Mouse (Mus musculus): ENCODE results near the gene Synpo2. TPM values are rescaled to one million over a fixed set of nuclear protein-coding genes. Genes with fewer than 3 reads are reported as not detected.

The Synpo2 gene
- polyA plus RNA-seq, 1 experiment from 2014 or later = 4.9 TPM

DNA sequence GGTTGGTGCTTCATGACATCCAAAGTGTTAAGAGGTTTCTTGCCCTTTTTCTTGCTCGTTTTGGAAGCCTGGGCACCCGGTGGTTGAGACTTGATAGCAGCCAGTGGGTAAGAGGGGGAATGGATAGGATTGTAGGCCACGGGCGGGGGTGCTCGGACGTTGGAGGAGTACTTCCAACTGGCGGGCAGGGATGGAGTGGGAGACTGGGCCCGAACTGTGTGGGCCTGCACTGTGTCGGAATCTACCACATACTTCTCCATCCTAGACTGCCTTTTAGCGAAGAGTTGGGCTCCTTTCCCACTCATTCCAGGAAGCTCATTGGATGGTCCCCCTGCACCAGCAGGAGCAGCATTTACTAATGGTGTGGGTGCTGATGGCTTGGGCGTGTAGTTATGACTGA is 123.2 kb downstream of the Synpo2 start:
- Histone ChIP-seq H3K27me3 (replicated peaks; ENCODE audit: low read depth, poor library complexity, severe bottlenecking) (no peaks in the 10 kb centered on the region), H3K4me1 (peaks cover 21% of the 10 kb centered on the region), H3K9me3 (0 out of 2 replicates have a peak, but pooled peaks cover 3% of the 10 kb centered on the region), H3K36me3 (replicated peaks) (peaks cover 20% of the 10 kb centered on the region), H3K4me3 (no peak overlapping the region), H3K27ac (replicated peaks) (no peak overlapping the region)
- no peak for DNase-seq (ENCODE audit: low spot score)
- 93% methylated on average over 11 of the region's 11 CpGs for WGBS

- Histone ChIP-seq H3K36me3 (replicated peaks) (peaks cover 20% of the 10 kb centered on the region), H3K27me3 (replicated peaks; ENCODE audit: low read depth, poor library complexity, severe bottlenecking) (no peaks in the 10 kb centered on the region), H3K9me3 (0 out of 2 replicates have a peak, but pooled peaks cover 3% of the 10 kb centered on the region), H3K27ac (replicated peaks) (no peak overlapping the region), H3K4me3 (no peak overlapping the region), H3K4me1 (peaks cover 18% of the 10 kb centered on the region)
- 69% methylated on average over 10 of the region's 10 CpGs for WGBS
- no peak for DNase-seq (ENCODE audit: low spot score)
Observed at GRCm38 (mm10) chr3:123111071-123111711, 124.8 kb downstream of the Synpo2 start.

DNA sequence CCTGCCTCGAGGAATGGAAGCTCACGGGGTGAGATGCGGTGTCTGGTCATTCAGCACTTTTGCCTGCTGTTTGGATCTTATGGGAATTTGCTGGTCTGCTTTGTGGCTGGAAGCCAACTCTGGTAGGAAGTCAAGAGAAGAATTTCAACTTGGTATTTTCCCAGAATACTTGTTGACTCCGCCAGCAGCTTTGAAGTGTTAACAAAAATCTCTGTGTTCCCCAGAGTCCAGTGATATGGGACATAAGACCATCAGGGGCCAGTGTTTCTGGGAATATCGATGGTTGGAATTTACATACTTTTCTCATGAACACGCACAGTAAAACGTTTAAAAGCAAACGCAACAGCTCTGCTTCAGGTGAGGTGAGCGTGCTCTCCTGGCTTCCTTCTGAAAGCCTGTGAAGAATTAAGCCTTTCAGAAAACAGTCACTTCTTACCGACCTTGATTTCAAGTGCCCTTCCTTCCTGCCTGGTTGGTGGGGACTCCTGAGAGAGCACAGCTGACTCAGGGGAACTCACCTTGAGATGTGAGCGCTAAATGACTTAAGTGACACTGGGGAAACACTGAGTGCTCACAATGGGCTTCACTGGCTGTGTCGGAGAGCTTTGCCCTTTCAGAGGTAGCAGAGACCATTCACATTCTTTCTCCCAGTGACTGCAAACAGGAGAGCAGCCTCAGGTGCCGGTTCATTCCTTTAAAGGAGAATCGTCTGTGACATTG is 128.0 kb downstream of the Synpo2 start:
- Histone ChIP-seq H3K4me3 (no peak overlapping the region), H3K36me3 (replicated peaks) (peaks cover 7% of the 10 kb centered on the region; the same call in 1 of the 2 replicates), H3K27ac (replicated peaks) (no peak overlapping the region), H3K9me3 (0 out of 2 replicates have a peak, but pooled peaks cover 2% of the 10 kb centered on the region), H3K27me3 (replicated peaks; ENCODE audit: low read depth, poor library complexity, severe bottlenecking) (no peaks in the 10 kb centered on the region), H3K4me1 (peaks cover 13% of the 10 kb centered on the region)
- no peak for DNase-seq (ENCODE audit: low spot score)
- 70% methylated on average over 14 of the region's 14 CpGs for WGBS

GRCm38 (mm10) chr3:123104325-123104724 is 131.6 kb downstream of the Synpo2 start:
- no peaks in the 10 kb centered on the region for H3K27me3 ChIP-seq (replicated peaks; ENCODE audit: low read depth, poor library complexity, severe bottlenecking)
- DNase-seq (ENCODE audit: low spot score) = no peak
- peaks cover 13% of the 10 kb centered on the region for H3K4me1 ChIP-seq
- H3K9me3 ChIP-seq = no peaks in the 10 kb centered on the region
- no peaks in the 10 kb centered on the region for H3K36me3 ChIP-seq (replicated peaks)
- no peak overlapping the region for H3K27ac ChIP-seq (replicated peaks)
- no peak overlapping the region for H3K4me3 ChIP-seq
- 78% methylated on average over 6 of the region's 6 CpGs for WGBS

DNA sequence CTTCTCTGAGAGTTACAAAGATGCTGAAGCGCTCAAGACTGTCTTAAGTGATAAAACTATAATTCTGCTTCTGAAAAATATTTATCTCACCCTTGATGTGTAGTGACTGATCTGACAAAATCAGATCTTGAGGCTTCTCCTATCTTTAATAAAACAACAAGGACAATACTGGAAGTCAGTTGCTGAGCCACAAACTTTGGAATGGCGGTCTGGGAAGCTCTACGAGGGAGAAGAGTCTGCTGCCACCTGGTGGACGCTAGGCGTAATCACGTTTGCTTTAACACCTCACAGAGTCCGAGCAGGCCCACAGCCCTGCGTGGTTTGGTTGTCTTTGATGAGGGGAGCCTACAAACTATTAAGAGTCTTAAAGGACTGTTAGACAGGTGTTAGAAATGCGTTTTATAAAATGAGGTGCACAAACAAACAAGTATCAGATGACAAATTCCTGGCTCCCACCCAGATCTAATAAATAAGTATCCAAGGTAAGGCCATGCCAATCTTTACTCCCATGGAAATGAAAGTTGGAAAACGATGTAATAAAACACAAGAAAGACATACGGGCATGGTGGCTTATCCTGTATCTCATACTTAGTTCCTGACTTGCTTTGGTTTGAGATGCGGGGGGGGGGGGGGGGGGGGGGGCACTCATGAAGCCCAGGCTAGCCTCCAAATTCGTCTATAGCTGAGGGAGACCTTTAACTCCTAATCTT is 132.6 kb downstream of the Synpo2 start:
- no peak overlapping the region for H3K27ac ChIP-seq (replicated peaks)
- no peaks in the 10 kb centered on the region for H3K36me3 ChIP-seq (replicated peaks)
- peak; percentile 75 for DNase-seq (ENCODE audit: low spot score)
- no peaks in the 10 kb centered on the region for H3K27me3 ChIP-seq (replicated peaks; ENCODE audit: low read depth, poor library complexity, severe bottlenecking)
- WGBS = 28% methylated on average over 13 of the region's 13 CpGs
- H3K9me3 ChIP-seq = no peaks in the 10 kb centered on the region
- H3K4me1 ChIP-seq = peaks cover 11% of the 10 kb centered on the region
- no peak overlapping the region for H3K4me3 ChIP-seq

- 96% methylated on average over 2 of the region's 2 CpGs for WGBS
- Histone ChIP-seq H3K4me1 (no peaks in the 10 kb centered on the region), H3K4me3 (no peak overlapping the region), H3K27ac (replicated peaks) (no peak overlapping the region), H3K27me3 (replicated peaks; ENCODE audit: low read depth, poor library complexity, severe bottlenecking) (no peaks in the 10 kb centered on the region), H3K9me3 (no peaks in the 10 kb centered on the region), H3K36me3 (replicated peaks) (no peaks in the 10 kb centered on the region)
- no peak for DNase-seq (ENCODE audit: low spot score)
Observed at GRCm38 (mm10) chr3:123101761-123102160, 134.2 kb downstream of the Synpo2 start.

DNA sequence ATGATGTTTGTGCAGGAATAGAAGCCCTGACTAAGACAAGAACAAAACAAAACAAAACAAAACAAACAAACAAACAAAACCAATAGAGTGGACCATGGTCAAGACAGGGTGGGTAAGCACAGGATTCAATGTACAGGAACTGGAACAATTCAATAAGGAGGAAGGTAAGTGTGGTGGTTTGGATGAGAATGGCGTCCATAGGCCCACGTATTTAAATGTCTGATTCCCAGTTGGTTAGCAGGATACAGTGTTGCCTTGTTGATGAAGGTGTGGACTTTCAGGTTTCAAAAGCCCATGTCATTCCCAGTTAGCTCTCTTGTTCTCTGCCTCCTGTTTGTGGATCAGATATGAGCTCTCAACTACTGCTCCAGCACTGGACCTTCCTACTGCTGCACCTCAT is 140.8 kb downstream of the Synpo2 start:
- WGBS = 88% methylated on average over 2 of the region's 2 CpGs
- H3K9me3 ChIP-seq = no peaks in the 10 kb centered on the region
- no peak overlapping the region for H3K4me3 ChIP-seq
- no peaks in the 10 kb centered on the region for H3K27me3 ChIP-seq (replicated peaks; ENCODE audit: low read depth, poor library complexity, severe bottlenecking)
- peaks cover 23% of the 10 kb centered on the region for H3K4me1 ChIP-seq
- no peak for DNase-seq (ENCODE audit: low spot score)
- no peaks in the 10 kb centered on the region for H3K36me3 ChIP-seq (replicated peaks)
- no peak overlapping the region for H3K27ac ChIP-seq (replicated peaks)

DNA sequence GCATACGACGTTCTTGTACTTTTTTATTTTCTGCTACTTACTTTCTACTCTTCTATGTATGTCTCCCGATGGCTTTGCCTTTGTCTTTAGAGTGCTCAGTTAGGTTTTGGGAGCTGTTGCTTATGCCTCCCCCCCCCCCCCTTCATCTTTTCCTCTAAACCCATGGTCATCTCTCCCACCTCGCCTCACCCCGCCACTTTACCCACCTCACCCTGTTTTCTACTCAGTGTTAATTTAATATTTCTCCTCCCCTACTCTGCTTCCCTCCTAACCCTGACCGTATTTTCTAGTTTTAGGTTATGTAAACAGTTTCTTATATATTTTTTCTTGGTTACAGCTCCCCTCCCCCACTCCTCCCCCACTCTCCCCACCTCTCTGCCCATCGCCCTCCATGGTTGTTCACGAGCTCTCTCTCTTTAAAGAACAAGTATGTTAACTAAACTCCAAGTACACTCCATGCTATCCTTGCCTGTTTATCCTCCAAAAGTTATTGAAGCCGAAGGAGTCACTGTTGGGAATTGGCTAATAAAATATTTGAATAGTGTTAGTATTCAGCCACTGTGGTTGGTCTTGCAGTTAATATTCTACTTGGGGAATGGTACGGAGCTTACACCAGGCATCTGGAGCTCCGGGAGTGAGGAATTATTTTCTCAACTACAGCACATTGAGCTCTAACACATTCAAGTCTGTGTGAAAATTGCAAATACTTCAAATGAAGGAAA is 142.1 kb downstream of the Synpo2 start:
- Histone ChIP-seq H3K4me1 (peaks cover 28% of the 10 kb centered on the region), H3K27ac (replicated peaks) (no peak overlapping the region), H3K4me3 (no peak overlapping the region), H3K9me3 (no peaks in the 10 kb centered on the region), H3K36me3 (replicated peaks) (no peaks in the 10 kb centered on the region), H3K27me3 (replicated peaks; ENCODE audit: low read depth, poor library complexity, severe bottlenecking) (no peaks in the 10 kb centered on the region)
- 69% methylated on average over 11 of the region's 11 CpGs for WGBS
- DNase-seq (ENCODE audit: low spot score) = no peak

- Histone ChIP-seq H3K4me1 (peaks cover 28% of the 10 kb centered on the region), H3K27me3 (replicated peaks; ENCODE audit: low read depth, poor library complexity, severe bottlenecking) (no peaks in the 10 kb centered on the region), H3K36me3 (replicated peaks) (no peaks in the 10 kb centered on the region), H3K27ac (replicated peaks) (no peak overlapping the region), H3K9me3 (no peaks in the 10 kb centered on the region), H3K4me3 (no peak overlapping the region)
- DNase-seq (ENCODE audit: low spot score) = peak; percentile 25
- WGBS = 60% methylated on average over 12 of the region's 12 CpGs
Observed at GRCm38 (mm10) chr3:123092913-123093639, 142.9 kb downstream of the Synpo2 start.

DNA sequence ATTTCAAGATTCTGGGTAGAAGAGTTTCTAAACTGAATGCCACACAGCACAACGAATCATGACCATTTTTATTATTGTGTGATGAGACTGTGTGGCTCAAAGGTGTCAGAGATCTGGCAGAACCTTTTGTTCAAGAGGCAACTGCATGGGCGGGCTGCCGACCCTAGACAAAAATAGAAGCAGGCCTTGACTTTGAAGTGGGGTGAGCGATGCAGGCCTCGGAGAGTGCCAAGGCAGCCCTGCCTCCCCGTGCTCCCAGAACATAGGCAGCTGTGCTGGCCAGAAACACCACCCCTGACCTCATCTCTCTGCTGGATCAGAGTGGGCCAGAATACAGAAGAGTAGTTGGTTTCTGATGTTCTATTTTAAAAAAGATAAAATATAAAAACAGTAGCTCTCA is 143.5 kb downstream of the Synpo2 start:
- Histone ChIP-seq H3K27ac (replicated peaks) (no peak overlapping the region; the same call in 1 of the 2 replicates), H3K27me3 (replicated peaks; ENCODE audit: low read depth, poor library complexity, severe bottlenecking) (no peaks in the 10 kb centered on the region), H3K4me1 (peaks cover 28% of the 10 kb centered on the region), H3K36me3 (replicated peaks) (no peaks in the 10 kb centered on the region), H3K4me3 (no peak overlapping the region), H3K9me3 (no peaks in the 10 kb centered on the region)
- DNase-seq (ENCODE audit: low spot score) = no peak
- WGBS = 65% methylated on average over 6 of the region's 6 CpGs

DNA sequence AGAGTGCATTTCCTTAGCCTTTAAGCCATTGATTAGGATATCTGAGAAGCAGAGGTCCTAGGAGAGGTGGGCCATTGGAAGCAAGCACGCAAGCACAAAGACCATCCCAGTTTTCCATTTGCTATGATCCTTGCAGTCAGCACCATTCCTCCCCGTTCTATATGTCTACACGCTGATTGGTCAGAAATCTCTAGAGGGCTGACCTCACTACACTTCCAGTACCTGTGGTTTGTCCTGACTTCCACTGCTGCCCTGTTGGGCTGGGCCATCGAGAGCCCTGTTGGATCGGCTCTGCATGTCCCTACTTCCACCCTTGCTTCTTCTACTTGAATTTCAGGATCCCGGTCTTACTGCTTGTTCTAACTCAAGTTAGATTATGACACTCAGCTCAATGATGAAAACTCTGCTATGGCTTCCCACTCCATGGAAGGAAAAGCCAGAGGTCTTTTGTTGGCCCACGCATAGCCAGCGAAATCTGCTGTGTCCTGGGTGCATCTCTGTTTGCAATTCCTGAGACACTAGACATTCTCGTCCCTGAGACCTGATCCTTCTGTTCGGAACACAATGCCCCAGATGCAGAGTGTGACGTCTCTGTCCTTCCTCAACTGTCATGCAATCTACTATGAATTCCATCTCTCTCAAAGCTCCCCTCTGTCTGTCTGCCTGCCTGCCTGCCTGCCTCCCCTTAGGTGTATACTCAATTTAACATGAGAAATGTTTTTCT is 146.5 kb downstream of the Synpo2 start:
- 82% methylated on average over 11 of the region's 11 CpGs for WGBS
- H3K27ac ChIP-seq (replicated peaks) = no peak overlapping the region
- no peak for DNase-seq (ENCODE audit: low spot score)
- H3K36me3 ChIP-seq (replicated peaks) = no peaks in the 10 kb centered on the region
- H3K4me1 ChIP-seq = peaks cover 36% of the 10 kb centered on the region
- no peaks in the 10 kb centered on the region for H3K9me3 ChIP-seq
- H3K27me3 ChIP-seq (replicated peaks; ENCODE audit: low read depth, poor library complexity, severe bottlenecking) = no peaks in the 10 kb centered on the region
- no peak overlapping the region for H3K4me3 ChIP-seq
